Mouse (Mus musculus): ENCODE results near the gene Gm49721. TPM values are rescaled to one million over a fixed set of nuclear protein-coding genes. Genes with fewer than 3 reads are reported as not detected.
"Not testable (repeated sequence)": the region's sequence is repeated elsewhere in the genome, so short reads cannot be mapped to it uniquely, and the experiment has no call there.

Gm49721 gene
- not detected in 2 replicates for total RNA-seq (2014; fragmentation: Nextera tagmentation)
- not detected in 2 replicates for total RNA-seq (2017)

DNA sequence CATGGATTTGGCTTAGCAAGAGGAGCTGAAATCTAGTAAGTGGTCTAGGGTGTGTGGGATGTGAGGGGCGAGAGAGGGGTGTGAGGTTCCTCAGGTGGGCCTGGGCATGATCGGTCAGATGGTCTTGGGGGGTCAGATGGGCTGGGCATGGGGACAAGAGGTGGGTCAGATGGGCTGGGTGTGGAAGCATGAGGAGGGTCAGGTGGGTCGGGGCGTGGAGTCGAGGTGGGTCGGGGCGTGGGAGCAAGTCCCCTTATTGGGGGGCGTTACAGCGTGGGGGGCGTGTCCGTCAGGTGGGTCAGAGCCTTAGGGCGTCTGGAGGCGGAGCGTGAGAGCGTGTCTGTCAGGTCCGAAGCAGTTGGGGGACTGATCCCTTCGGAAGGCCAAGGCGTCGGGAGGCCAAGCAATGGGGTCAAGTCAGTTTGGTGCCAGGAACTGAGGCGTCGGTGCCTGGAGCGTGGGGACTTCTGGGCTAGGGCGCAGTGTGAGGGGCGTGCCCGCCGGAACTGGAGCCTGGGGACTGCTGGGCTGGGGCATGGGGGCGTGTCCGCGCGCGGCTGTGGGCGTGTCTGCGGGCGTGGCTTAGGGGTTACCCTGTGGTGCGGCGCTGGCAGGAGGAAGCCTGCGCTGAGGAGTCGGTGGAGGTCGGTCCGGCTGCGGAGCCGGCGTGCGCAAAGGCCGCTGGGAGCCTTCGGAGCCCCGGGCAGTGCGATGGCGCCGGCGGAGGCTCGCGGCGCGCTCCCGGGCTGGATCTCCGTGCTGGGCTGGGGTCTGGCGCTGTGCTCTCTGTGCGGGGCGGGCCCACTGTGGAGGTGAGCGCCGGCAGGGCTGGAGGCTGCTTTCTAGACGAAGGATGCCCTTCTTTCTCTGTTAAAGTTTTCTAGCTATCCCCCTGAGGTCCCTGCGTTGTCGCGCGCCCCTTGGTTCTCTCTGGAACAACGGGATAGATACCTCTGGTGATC, at the start of gene Gm49721:
Gene Gm49721 (plus strand): TSS at position 618 of the 962 bp plus-strand sequence.
- ATAC-seq (replicated peaks; ENCODE audit: low FRiP score, low TSS enrichment, poor library complexity, severe bottlenecking), result peak; percentile 95

DNA sequence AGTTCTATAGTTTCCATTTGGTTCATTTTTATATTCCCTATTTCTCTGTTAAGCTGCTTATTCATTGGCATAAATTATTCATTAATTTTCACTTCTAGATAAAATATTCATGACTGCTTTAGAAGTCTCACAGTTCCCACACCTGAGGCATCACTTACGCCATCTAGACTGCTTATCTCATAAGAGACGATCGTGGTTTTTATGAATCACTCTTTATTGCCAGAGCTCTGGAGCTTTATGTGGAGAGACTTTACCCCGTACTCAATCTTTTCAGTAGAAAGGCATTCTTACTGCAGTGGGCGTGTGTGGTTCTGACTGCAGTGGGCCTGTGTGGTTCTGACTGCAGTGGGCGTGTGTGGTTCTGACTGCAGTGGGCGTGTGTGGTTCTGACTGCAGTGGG, 47.1 kb upstream of the Gm49721 start:
- ATAC-seq (replicated peaks; ENCODE audit: low FRiP score, low TSS enrichment, poor library complexity, severe bottlenecking), result not testable (repeated sequence)

DNA sequence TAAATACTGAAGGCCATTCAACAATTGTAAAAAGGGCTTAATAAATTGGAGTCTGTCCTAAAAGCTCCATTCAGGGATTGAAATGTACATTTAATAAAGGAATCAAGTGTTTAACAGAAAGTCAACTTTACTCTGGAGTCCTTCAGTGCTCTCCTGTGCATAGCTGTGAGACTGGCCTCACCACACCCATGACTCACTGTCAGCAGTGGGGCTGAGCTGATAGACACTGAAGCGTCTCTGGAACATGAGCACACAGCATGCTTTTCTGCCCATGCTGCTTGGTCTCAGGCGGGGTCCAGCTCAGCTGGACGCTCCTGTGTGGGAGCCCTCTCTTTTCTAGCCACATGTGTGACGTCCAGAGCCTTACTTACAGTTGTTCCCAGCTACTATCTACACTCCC, 36.1 kb upstream of the Gm49721 start:
- ATAC-seq (replicated peaks; ENCODE audit: low FRiP score, low TSS enrichment, poor library complexity, severe bottlenecking), result peak; percentile 58; the same call in 1 of the 2 replicates

DNA sequence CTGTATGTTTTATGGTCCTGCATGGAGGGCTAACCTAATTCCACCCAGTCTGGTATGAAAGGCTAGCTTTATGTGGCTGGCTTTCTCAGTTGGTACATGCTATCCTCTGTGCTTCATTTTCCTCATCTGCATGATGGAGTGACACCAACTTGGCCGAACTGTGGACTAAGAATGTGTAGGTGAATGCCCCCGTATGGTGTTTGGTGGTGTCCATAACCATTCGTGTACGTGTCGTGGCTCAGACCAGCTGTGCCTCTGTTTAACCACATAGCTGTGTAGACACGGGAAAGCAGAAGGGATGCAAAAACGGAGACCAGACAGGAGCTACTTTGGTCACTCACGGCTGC, 31.1 kb upstream of the Gm49721 start:
- peak; percentile 0; the same call in 1 of the 2 replicates for ATAC-seq (replicated peaks; ENCODE audit: low FRiP score, low TSS enrichment, poor library complexity, severe bottlenecking)

DNA sequence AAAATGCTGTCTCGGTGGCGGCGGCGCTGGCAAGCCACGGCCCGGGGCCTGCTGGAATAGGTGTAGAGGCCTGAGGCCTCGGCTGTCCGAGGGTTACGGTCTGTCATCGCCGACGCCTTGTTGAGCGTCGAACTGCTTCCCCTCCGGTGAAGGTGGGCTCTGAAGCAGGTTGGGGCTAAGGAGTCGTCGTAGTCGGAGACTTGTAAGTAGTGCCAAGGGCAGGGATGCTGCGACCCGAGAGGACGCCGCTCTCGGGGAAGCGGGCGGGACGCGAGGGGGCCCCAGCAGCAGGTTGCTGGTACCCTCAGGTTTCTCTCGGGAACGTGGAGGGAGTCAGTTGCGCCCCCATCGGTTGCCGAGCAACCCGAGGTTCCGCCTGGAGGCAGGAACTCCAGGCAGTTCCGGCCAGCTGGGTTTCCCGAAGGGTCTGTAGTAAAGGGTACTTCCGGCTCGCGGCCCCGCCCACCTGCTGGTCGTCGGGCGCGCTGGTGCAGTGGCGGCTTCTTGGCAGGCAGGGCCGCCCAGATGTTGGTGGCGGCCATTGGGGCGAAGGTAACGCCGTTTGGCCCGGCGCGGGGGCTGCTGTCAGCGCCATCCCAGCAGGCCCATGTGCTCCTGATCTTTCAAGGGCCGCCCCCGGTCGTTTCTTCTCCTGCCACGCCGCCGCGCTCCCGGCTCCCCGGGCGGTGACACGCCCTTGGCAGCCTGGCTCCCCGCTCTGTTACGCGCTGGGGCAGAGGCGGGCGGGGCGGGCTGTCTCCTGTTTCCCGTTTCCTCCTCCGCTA, 30.5 kb upstream of the Gm49721 start, which contains the start of gene Rsph3b:
Gene Rsph3b (minus strand): TSS at position 699 of the 785 bp plus-strand sequence.
- peak; percentile 91 for ATAC-seq (replicated peaks; ENCODE audit: low FRiP score, low TSS enrichment, poor library complexity, severe bottlenecking)

DNA sequence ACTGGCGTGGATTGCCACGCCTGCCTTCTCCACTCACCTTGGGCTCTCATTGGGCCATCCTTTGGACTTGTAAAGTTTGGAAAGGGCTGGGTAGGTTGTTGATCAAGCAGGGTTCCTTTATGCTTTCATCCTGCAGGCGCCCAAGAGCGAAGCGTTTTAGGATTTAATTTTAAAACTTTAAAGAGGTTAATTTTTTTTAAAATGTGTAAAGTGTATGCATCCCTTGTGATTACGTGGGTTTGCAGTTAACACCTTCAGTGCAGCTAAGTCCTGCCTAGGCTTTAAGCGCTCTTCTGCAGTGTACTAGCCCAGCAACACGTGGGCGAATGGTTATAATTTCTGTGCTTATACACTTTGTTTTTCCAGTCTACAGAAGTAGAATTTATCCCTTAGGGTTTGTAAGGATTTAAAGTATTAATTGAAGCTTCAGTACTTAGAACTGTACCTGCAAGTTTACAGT, 29.9 kb upstream of the Gm49721 start:
- ATAC-seq (replicated peaks; ENCODE audit: low FRiP score, low TSS enrichment, poor library complexity, severe bottlenecking), result not testable (repeated sequence)

DNA sequence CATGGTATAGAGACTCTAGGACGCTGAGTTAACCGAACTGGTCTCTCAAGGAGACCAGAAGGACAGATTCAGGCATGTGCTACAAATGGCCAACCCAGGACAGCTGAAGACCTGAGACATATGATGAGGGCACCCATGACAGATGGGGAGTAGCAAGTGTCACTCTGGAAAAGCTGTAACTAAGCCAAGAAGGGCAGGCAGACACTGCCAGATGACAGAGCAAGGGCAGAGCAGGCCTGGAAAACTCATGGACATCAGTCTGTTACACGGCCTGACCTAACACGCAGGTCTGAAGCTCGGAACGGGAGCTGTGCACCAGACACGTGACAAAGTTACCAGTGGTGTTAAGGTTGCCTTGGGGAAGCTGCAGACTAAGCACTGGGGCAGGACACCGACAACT, 19.8 kb upstream of the Gm49721 start:
- not testable (repeated sequence) for ATAC-seq (replicated peaks; ENCODE audit: low FRiP score, low TSS enrichment, poor library complexity, severe bottlenecking)

DNA sequence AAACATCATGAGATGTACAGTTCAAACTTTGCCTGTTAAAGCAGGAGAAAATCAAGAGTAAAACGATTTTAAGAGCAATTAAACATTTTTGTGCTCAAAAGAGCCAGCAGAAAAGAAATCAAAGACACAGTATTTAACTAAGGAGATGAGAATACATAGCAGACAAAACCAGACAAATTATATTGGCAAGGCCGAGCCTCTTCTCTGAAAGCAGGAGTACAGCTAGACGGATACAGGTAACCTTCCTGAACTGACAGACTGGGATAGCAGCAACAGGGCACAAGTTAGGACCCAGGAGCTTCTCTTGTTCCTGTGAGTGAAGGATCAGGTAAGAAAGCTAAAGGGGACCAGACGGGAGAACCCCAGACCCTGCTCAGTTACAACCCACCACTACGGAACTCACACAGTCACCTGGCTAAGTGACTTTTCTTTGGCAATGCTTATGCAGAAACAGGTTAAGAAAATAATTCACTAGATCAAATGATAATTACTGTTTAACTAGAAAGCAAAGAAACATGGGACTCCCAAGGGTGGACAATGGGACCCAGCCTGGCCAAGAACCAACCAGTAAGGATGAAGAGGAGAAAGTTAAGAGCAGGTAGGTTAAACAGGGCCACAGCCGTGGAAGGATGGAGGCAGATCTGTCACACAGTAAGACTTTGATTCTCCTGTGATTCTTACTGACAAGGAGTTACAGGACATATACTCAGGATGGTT, 19.0 kb upstream of the Gm49721 start:
- ATAC-seq (replicated peaks; ENCODE audit: low FRiP score, low TSS enrichment, poor library complexity, severe bottlenecking), result not testable (repeated sequence)

DNA sequence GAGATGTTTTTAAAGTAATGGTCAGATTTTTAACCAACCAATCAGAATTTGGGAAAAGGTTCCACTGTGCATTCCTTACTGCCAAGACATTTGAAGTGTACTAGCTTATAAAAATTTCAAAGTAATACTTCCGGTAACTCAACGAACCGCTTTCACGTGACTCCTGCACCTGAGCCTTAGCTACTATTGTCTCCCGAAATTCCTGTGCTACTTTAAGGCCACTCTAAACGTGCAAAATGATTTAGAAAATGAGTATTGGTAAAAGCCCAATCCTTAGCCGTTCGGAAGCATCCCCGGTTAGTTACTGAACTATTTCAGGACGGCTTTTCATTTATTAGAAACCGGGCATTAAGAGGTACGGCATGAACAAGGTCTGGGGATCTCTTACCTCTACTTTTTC, 18.4 kb upstream of the Gm49721 start:
- not testable (repeated sequence) for ATAC-seq (replicated peaks; ENCODE audit: low FRiP score, low TSS enrichment, poor library complexity, severe bottlenecking)

DNA sequence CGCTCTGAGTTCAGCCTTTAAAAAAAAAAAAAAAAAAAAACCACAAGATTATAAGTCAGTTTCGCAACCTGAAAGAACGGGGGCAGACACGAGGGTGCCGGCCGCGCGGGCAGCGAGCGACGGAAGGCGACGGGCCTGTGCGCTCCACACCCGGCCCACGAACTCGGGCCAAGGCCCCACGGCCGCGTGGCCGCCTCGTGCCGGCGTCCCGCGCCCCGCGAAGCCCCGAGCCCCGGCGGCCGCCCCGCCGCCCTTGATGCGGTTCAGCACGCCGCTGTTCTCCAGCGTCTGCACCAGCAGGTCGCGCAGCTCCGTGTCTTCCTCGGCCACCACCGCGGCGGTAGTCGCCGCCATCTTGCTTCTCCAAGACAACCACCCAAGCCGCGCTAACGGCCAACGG, 17.9 kb upstream of the Gm49721 start, which contains the start of gene Tagap1:
Gene Tagap1 (minus strand): TSS at position 381 of the 400 bp plus-strand sequence.
- not testable (repeated sequence) for ATAC-seq (replicated peaks; ENCODE audit: low FRiP score, low TSS enrichment, poor library complexity, severe bottlenecking)

DNA sequence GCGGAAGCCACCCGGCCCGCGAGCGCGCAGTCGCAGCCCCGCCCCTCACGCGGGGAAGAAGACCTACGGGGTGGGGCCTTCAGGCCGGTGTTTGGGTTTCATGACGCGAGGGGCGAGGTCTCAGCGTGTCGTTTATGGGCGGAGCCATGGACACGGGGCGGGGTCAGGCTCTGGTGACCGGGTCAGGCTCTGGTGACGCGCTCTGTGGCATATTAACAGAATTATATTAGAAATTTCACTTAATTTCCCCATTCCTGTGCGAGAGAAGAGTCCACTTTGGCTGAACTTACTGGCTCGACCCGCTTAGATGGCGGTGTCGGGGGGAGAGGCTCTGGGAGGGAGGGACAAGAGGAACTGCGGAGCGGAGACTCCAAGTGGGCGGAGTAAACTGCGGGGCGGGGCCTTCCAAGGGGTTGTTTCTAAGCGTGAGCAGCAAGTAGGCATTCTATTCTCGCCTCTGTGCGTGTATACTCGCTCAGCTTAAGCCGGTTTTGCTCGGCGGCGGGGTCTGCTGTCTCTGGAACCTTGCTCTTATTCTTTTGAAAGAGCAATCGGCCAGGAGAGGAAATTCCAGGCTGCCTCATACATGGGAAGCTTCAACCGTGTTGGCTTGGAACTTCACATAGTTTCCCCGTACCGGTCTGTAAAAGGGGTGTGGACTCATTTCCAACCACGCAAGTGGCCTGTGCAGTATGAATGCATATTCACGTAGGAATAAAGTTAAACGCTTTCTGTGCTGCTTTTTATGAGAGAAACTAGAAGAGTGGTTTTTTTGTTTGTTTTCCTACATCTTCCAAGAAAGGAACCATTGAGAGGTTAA, 17.3 kb upstream of the Gm49721 start:
- peak; percentile 86 for ATAC-seq (replicated peaks; ENCODE audit: low FRiP score, low TSS enrichment, poor library complexity, severe bottlenecking)

DNA sequence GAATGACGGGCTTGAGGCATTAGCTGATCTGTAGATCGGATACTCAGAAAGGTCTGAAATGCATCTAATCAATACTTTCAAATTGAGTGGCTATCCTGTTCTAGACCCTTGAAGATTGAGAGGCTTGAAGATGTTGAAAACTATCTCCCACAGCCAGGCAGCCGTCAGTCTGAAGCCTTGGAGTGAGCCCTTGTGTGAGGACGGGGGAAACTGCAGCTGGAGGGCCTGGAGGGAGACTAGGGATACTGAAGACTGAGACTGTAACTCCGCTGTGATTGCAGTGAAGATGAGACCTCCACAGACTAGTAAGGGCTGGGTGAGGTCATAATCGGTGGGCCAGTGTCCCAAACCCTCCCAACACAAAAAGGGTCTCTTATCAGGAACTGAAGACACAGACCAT, 16.4 kb upstream of the Gm49721 start:
- ATAC-seq (replicated peaks; ENCODE audit: low FRiP score, low TSS enrichment, poor library complexity, severe bottlenecking), result not testable (repeated sequence)

DNA sequence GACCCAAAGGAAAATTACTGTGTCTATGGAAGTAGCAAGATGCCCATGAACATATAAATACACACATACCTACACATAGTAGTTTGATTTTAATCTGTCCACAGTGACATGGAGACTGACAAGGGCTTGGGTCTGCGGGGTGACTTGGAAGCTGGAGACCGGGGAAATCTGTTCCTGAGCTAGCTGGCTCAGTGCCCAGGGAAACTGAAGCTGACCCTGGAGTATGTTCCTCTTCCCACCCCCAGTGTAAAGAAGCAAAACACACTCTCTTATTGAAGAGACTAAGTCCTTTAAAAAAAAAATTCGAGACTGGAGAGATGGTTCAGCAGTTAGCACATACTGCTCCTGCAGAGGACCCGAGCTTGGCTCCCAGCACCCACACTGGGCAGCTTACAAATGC, 15.8 kb upstream of the Gm49721 start:
- not testable (repeated sequence) for ATAC-seq (replicated peaks; ENCODE audit: low FRiP score, low TSS enrichment, poor library complexity, severe bottlenecking)

DNA sequence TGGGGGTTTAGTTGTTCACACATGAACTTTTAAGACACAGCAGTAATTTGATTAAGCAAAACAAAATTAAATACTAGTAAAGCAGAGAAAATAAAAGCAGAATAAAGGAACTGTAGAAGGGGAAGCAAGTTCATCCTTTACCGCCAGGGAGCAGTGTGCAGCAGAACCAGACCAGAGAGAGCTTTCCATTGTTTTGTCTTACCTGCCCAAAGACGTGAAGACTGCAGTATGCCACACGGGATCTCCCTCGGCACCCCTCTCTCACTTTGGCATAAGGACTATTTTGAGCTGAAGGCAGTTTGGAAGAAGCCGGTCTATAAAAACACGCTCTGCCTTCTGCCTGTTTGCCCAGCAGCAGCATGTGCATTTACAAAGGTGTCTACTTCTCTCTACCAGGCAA, 13.3 kb upstream of the Gm49721 start:
- ATAC-seq (replicated peaks; ENCODE audit: low FRiP score, low TSS enrichment, poor library complexity, severe bottlenecking), result not testable (repeated sequence)

DNA sequence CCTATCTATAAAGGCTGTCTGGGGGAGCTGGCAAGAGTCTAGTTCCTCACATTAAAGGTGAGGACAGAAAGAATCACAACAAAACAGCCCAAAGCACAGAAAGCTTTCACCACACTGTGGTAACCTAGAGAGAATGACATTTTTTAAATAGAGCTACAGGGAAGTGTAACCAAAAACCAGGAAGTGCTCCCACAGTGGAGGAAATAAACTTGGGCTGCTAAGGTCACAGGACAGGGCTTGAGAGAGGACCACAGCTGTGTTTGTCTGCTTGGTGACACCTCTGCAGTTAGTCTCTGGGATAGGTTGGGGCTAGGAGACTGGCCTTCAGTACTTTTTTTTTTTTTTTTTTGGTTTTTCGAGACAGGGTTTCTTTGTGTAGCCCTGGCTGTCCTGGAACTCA, 11.0 kb upstream of the Gm49721 start:
- ATAC-seq (replicated peaks; ENCODE audit: low FRiP score, low TSS enrichment, poor library complexity, severe bottlenecking), result not testable (repeated sequence)

DNA sequence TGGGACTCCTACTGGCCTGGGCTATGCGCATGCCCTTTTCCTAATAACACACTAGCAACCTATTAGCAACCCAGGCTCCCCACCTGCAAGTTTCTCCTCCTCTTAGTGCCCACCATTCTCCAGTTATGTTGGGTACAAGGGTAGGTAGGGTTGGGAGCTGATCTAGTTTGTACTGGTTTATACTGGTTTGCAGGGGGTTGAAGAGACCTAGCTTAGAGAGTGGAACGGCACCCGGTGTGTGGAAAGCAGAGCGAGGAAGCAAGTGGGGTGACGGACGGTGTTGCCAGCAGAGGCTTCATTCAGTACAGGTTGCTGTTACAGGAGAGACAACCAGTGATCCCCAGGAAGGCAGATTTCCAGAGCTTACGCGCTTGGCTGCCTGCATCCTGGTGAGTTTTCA, 8.4 kb upstream of the Gm49721 start, which contains the start of gene Rnaset2b:
Gene Rnaset2b (plus strand): TSS at position 301 of the 400 bp plus-strand sequence.
- ATAC-seq (replicated peaks; ENCODE audit: low FRiP score, low TSS enrichment, poor library complexity, severe bottlenecking), result not testable (repeated sequence)

DNA sequence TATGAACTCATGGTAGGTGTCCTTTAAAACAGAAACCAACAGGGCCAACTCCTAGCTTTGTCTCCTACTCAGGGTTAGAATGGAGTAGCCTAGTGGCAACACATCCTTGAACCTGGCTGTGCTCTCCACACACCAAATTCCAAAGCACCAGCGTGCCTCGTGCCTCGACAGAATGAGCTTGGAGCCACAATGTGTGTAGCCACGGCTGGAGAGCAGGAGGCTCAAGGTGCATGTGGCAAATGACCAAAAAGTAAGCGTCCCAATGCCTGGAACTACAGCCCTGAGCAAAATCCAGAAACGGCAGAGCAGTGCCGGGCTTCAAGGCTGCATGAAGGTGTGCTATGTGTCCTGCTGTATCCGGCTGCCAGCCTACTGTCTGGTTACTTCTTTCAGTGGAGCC, 7.5 kb upstream of the Gm49721 start:
- ATAC-seq (replicated peaks; ENCODE audit: low FRiP score, low TSS enrichment, poor library complexity, severe bottlenecking), result not testable (repeated sequence)

DNA sequence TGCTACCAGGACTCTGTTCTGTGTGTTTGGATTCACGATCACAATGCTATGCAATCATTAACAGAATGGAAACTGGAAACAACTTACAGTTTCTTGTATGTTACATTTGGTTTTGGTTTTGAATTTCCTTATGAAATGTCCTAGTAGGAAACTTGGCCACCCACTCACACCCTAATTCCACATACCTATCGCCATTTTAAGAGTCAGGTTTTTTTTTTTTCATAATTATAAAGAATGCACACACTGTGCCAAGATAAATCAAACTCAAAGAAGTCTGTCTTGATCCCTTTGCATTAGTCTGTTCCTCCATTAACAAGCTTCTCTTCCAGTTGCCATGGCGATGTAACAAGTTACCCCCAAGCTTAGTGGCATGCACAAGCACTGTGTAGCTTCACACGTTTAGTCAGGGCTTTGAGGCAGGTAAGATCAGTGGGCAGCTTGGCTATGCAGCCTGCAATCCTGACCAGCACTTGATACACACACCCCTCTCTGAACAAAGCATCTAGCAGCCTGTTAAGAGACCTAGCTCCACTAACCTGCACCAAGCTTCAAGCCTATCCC, 5.8 kb upstream of the Gm49721 start:
- not testable (repeated sequence) for ATAC-seq (replicated peaks; ENCODE audit: low FRiP score, low TSS enrichment, poor library complexity, severe bottlenecking)

All from megakaryocyte-erythroid progenitor cell, adult 5-6 weeks (primary cell).